Mouse (Mus musculus) ZHBTc4 (cell line): ENCODE results near the gene Cx3cr1.
"Not testable (repeated sequence)": the region's sequence is repeated elsewhere in the genome, so short reads cannot be mapped to it uniquely, and the experiment has no call there.

ENCODE experiments used
- DNase-seq: peaks from one replicate; pipeline ENCODE4 v3.0.0-alpha.2; 2011; ENCODE audit warnings: low read depth, low spot score

The Cx3cr1 gene

GRCm38 (mm10) chr9:120069779-120070178 lies at the start of gene Cx3cr1:
TSS of gene Cx3cr1 (minus strand) at chr9:120069879.
- DNase-seq = no peak

DNA sequence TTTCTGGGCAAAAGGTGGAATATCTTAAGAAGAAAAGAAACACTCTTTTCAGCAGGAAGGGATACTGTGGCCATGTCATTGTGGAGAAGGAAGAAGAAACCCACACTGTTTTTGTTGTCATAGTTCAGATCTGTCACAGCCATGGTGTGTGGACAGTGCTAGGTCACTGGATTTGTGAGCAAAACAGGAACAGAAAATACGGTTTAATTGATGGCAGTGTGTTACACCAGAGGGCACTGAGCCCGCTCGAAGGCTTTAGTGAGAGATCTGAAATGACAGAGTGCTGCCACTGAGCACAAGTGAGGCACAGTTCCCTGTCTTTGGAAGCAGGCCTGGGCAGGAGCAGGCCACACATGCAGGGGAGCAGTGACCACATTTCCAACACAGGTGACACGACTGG lies 48.5 kb upstream of the Cx3cr1 start:
- DNase-seq = no peak

- peak; percentile 41 for DNase-seq
Observed at GRCm38 (mm10) chr9:120116184-120116624, 46.5 kb upstream of the Cx3cr1 start.

GRCm38 (mm10) chr9:120115580-120115979 lies 45.9 kb upstream of the Cx3cr1 start:
- no peak for DNase-seq

GRCm38 (mm10) chr9:120114789-120115151 lies 45.1 kb upstream of the Cx3cr1 start:
- DNase-seq = no peak

GRCm38 (mm10) chr9:120114051-120114788 lies 44.5 kb upstream of the Cx3cr1 start:
- no peak for DNase-seq

DNA sequence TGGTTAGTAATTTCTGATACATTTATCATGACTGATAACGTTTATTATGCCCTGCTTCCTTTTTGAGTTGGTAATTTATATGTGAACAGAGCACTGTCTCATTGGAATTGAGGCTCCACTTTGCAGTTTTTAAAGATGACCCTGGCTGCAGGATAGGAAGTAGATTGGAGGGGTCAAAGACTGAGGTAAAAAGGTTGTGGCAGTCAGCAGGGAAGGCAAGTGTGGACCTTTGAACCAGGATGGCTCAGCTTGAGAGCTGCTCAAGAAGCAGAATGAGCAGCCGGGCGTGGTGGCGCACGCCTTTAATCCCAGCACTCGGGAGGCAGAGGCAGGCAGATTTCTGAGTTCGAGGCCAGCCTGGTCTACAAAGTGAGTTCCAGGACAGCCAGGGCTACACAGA lies 43.8 kb upstream of the Cx3cr1 start:
- DNase-seq = no peak

DNA sequence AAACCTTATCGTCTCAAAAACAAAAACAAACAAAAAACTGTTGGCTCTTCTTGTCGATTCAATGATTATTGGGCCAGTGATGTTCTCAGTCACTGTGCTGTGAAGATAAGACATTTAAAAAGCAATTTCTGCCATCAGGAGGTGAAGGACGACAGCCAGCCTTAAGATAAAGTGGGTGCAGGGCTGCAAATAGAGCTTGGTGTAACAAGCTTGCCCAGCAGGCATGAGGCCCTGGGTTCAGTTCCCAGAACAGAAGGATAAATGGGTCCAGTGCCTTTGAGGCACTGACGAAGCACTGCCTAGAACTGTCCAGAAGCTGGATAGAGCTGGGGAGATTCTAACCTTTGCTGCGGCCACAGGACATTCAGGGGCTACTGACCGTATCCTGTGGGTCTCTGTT lies 42.8 kb upstream of the Cx3cr1 start:
- no peak for DNase-seq

- DNase-seq = no peak
Observed at GRCm38 (mm10) chr9:120111156-120111945, 41.7 kb upstream of the Cx3cr1 start.

- DNase-seq = peak; percentile 97
Observed at GRCm38 (mm10) chr9:120110211-120111018, 40.7 kb upstream of the Cx3cr1 start, which contains the start of gene Slc25a38. TSS of gene Slc25a38 (plus strand) at chr9:120110374.

GRCm38 (mm10) chr9:120108953-120109352 lies 39.3 kb upstream of the Cx3cr1 start:
- not testable (repeated sequence) for DNase-seq

GRCm38 (mm10) chr9:120101165-120101564 lies 31.5 kb upstream of the Cx3cr1 start:
- DNase-seq = no peak

GRCm38 (mm10) chr9:120099304-120099703 lies 29.6 kb upstream of the Cx3cr1 start:
- no peak for DNase-seq

GRCm38 (mm10) chr9:120098682-120099081 lies 29.0 kb upstream of the Cx3cr1 start:
- DNase-seq = peak; percentile 86

- DNase-seq = no peak
Observed at GRCm38 (mm10) chr9:120095886-120096285, 26.2 kb upstream of the Cx3cr1 start.

DNA sequence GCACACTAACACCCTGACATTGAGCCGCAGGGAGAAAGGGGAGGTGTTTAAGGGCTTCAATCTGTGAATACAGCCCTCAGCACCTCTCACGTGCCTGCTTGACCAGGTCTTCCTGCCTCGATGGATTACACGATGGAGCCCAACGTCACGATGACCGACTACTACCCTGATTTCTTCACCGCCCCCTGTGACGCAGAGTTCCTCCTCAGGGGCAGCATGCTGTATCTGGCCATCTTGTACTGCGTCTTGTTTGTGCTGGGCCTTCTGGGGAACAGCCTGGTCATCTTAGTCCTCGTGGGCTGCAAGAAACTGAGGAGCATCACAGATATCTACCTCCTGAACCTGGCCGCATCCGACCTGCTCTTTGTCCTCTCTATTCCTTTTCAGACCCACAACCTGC lies 24.0 kb upstream of the Cx3cr1 start:
- no peak for DNase-seq

- no peak for DNase-seq
Observed at GRCm38 (mm10) chr9:120091696-120092238, 22.1 kb upstream of the Cx3cr1 start, which contains the start of gene Ccr8. TSS of gene Ccr8 (plus strand) at chr9:120092114.

DNA sequence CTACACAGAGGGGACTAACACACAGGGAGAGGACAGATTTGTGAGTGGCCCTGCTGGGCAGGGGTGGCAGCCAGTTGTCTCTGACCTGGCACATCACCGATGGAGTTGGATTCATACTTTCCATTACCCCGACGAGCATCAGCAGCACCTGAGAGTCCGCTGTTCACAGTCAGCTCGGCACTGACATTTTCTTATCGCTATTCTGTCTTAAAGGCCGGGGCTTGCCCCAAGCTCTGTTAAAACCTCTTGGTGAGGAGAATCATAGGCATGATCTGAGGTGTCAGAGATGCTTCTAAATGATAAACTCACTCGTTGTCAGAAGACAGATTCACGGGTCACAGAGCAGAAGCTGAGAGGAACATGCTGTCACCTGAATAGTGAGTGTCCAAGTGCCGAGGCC lies 21.4 kb upstream of the Cx3cr1 start:
- no peak for DNase-seq

DNA sequence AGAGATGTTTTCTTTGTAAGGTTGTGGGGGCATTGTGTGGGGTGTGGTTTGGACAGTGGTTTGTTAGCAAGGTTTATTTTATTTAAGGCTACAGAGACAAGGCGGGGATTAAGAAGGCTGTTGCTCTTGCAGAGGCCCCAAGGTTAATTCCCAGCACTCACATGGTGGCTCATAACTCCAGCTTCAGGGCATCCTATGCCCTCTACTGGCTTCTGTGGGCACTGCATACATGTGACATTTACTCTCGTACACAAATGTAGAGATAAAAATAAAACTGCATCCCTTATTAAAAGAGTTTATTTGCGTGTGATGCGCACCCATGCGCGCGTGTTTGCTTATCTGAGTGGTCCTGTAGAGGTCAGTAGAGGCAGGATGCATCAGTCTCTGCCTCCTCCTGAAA lies 19.4 kb upstream of the Cx3cr1 start:
- peak; percentile 58 for DNase-seq

GRCm38 (mm10) chr9:120084406-120084805 lies 14.7 kb upstream of the Cx3cr1 start:
- DNase-seq = no peak

DNA sequence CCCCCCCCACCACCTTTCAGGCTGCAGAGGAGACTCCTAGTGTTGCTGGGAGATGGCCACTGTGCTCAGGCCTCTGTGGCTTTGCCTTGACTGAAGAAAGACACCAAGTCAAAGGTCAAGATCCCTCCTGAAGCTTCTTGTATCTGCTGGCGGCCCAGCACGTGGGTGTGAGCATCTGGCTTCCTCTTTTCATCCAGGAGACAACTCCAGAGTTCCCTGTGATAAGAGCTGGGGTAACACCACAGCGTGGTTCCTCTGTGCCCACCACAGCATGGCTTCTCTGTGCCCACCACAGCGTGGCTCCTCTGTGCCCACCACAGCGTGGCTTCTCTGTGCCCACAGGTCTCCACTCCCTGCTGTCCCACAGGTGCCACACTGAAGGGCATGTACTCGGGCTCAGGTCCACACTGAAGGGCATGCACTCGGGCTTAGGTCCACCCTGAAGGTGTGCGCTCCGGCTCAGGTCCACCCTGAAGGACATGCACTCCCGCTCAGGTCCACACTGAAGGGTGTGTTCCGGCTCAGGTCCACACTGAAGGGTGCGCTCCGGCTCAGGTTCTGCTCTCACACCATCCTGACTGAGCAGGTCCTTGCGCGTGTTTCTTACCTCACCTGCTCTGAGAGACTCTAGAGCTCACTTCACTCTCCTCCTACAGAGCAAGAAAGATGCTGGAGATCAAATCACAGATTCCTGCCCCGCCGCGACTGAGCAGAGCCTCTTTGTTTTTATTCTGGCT lies 13.6 kb upstream of the Cx3cr1 start:
- DNase-seq = no peak
